Mouse (Mus musculus) midbrain, embryonic 11.5 days (tissue): Measurements from ENCODE around the gene Nup210l. TPM values are rescaled to one million over a fixed set of nuclear protein-coding genes. Genes with fewer than 3 reads are reported as not detected.

ENCODE experiments used
- ATAC-seq: fragments of 200-750 bp; cut with Nextera tagmentation; 2 replicates; pipeline ENCODE4 v1.8.0; 2017; ENCODE audit warnings: moderate TSS enrichment, moderate library complexity; ENCODE audit not compliant: low FRiP score
- DNase-seq: peaks from one replicate; pipeline ENCODE4 v3.0.0; 2015; ENCODE audit warnings: low spot score; ENCODE audit errors: missing footprints
- H3K27ac ChIP-seq: fragments of 300-500 bp; sonication (generic); 2 replicates; pipeline ENCODE4 v1.5.1; 2014; ENCODE audit warnings: low read depth, low read length
- H3K27me3 ChIP-seq: fragments of 300-500 bp; sonication (generic); 2 replicates; pipeline ENCODE4 v1.6.1; 2014; ENCODE audit warnings: mild to moderate bottlenecking, low read length, moderate library complexity, mixed read lengths; ENCODE audit not compliant: control insufficient read depth, insufficient read depth
- H3K36me3 ChIP-seq: fragments of 300-500 bp; sonication (generic); 2 replicates; pipeline ENCODE4 v1.6.1; 2014; ENCODE audit warnings: mild to moderate bottlenecking, low read length, moderate library complexity, mixed read lengths; ENCODE audit not compliant: control insufficient read depth, insufficient read depth
- H3K4me1 ChIP-seq: fragments of 300-500 bp; sonication (generic); 2 replicates; pipeline ENCODE4 v1.6.1; 2014; ENCODE audit warnings: low read length; ENCODE audit not compliant: control insufficient read depth, insufficient read depth
- H3K4me2 ChIP-seq: fragments of 300-500 bp; sonication (generic); 2 replicates; pipeline ENCODE4 v1.6.1; 2014; ENCODE audit warnings: mild to moderate bottlenecking, moderate library complexity
- H3K4me3 ChIP-seq: fragments of 300-500 bp; sonication (generic); 2 replicates; pipeline ENCODE4 v1.5.1; 2014; ENCODE audit warnings: low read depth, low read length
- H3K9ac ChIP-seq: fragments of 300-500 bp; sonication (generic); 2 replicates; pipeline ENCODE4 v1.6.1; 2014; ENCODE audit warnings: low read length
- H3K9me3 ChIP-seq: fragments of 300-500 bp; sonication (generic); 2 replicates; pipeline ENCODE4 v1.6.1; 2016; ENCODE audit warnings: low read length; ENCODE audit not compliant: control insufficient read depth
- WGBS: fragments of 180-500 bp; shearing (Covaris S2); extraction: QIAGEN DNeasy Blood & Tissue Kit; methylation state at CpG from one replicate; pipeline ENCODE4 v1.1.7; 2014; 5-methylcytosine and 5-hydroxymethylcytosine counted together
- polyA plus RNA-seq: library from polyadenylated mRNA; unstranded; fragments of >200 nt; fragmentation: Nextera tagmentation; extraction: Ambion mirVana; gene quantifications from 2 replicates; pipeline ENCODE4 v1.2.1, GENCODE M21; 2014

Gene Nup210l
- polyA plus RNA-seq = 0.57 and 0.60 TPM in 2 replicates

GRCm38 (mm10) chr3:90103938-90104337 lies at the start of gene Nup210l:
Nup210l (plus strand) TSS chr3:90104132.
- Histone ChIP-seq H3K4me2 (no peak within 1 kb of the TSS), H3K9ac (no peak within 1 kb of the TSS), H3K27me3 (no peaks in the 10 kb centered on the region), H3K4me1 (no peaks in the 10 kb centered on the region), H3K4me3 (no peak within 1 kb of the TSS), H3K36me3 (no peaks in the 10 kb centered on the region), H3K9me3 (no peaks in the 10 kb centered on the region), H3K27ac (no peak within 1 kb of the TSS)
- 87% methylated on average over 13 of the region's 13 CpGs for WGBS
- ATAC-seq (no peak), DNase-seq (no peak)

GRCm38 (mm10) chr3:90061549-90061948 lies 42.4 kb upstream of the Nup210l start:
- H3K4me3 ChIP-seq = no peak overlapping the region
- no peak overlapping the region for H3K9ac ChIP-seq
- H3K4me1 ChIP-seq = no peaks in the 10 kb centered on the region
- WGBS = 93% methylated on average over 6 of the region's 6 CpGs
- no peaks in the 10 kb centered on the region for H3K9me3 ChIP-seq
- ATAC-seq = no peak
- H3K27me3 ChIP-seq = no peaks in the 10 kb centered on the region
- peaks cover 3% of the 10 kb centered on the region for H3K36me3 ChIP-seq
- H3K27ac ChIP-seq = no peak overlapping the region
- no peak overlapping the region for H3K4me2 ChIP-seq
- DNase-seq = no peak

- no peak overlapping the region for H3K4me2 ChIP-seq
- no peak overlapping the region for H3K4me3 ChIP-seq
- H3K4me1 ChIP-seq = no peaks in the 10 kb centered on the region
- no peaks in the 10 kb centered on the region for H3K9me3 ChIP-seq
- peaks cover 2% of the 10 kb centered on the region; the same call in 1 of the 2 replicates for H3K36me3 ChIP-seq
- no peak for DNase-seq
- no peak overlapping the region for H3K9ac ChIP-seq
- WGBS = 54% methylated on average over 2 of the region's 2 CpGs
- no peak for ATAC-seq
- no peak overlapping the region for H3K27ac ChIP-seq
- no peaks in the 10 kb centered on the region for H3K27me3 ChIP-seq
These were observed 41.4 kb upstream of the Nup210l start for GRCm38 (mm10) chr3:90062539-90062938.

DNA sequence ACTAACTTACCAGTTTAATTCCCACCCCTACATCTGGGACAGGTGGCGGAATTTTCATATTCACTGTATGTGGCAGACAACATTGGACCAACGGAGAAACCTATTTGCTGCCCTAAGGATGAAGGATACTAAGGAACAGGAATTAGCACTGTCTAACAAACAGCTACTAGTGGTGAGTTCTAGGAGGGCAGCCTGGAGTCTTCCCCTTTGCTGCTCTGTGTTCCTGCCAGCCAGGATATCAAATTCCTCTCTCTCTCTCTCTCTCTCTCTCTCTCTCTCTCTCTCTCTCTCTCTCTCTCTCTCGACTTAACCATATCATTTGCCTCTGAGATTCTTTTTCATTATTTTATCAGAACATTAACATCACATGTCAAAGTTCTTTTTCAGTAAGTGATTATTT lies 39.5 kb upstream of the Nup210l start:
- no peaks in the 10 kb centered on the region for H3K9me3 ChIP-seq
- H3K4me3 ChIP-seq = no peak overlapping the region
- no peak for DNase-seq
- ATAC-seq = no peak
- H3K27me3 ChIP-seq = no peaks in the 10 kb centered on the region
- H3K4me1 ChIP-seq = no peaks in the 10 kb centered on the region
- H3K36me3 ChIP-seq = peaks cover 2% of the 10 kb centered on the region; the same call in 1 of the 2 replicates
- no peak overlapping the region for H3K27ac ChIP-seq
- WGBS = 86% methylated on average over 3 of the region's 3 CpGs
- H3K9ac ChIP-seq = no peak overlapping the region
- no peak overlapping the region for H3K4me2 ChIP-seq

DNA sequence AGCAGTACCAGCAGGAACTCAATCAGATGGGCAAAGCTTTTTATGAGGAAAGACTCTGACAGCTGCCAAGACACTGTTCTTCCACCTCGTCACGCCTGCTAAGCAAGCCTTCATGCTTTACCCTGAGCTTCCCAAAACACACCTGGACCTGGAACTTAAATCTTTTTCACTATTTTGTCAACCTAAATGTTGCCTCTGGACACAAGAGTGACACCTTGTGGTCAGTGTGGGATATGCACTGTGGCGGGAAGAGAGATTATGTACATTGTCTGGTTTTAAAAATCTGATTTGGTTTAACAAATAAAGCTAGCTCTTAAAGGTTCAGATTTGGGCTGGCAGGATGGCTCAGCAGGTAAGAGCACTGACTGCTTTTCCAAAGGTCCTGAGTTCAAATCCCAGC lies 38.4 kb upstream of the Nup210l start:
- H3K36me3 ChIP-seq = peaks cover 2% of the 10 kb centered on the region; the same call in 1 of the 2 replicates
- WGBS = 70% methylated on average over 3 of the region's 3 CpGs

GRCm38 (mm10) chr3:90067851-90068250 lies 36.1 kb upstream of the Nup210l start:
- H3K27ac ChIP-seq = no peak overlapping the region
- DNase-seq (no peak), ATAC-seq (no peak)
- no peaks in the 10 kb centered on the region for H3K9me3 ChIP-seq
- H3K9ac ChIP-seq = no peak overlapping the region
- H3K4me1 ChIP-seq = no peaks in the 10 kb centered on the region
- H3K4me3 ChIP-seq = no peak overlapping the region
- no peak overlapping the region for H3K4me2 ChIP-seq
- no peaks in the 10 kb centered on the region for H3K27me3 ChIP-seq
- 0 out of 2 replicates have a peak, but pooled peaks cover 2% of the 10 kb centered on the region for H3K36me3 ChIP-seq
- WGBS = 89% methylated on average over 4 of the region's 4 CpGs

More for the DNA sequence above, 38.4 kb upstream of the Nup210l start:
- no peak overlapping the region for H3K27ac ChIP-seq
- no peaks in the 10 kb centered on the region for H3K27me3 ChIP-seq
- DNase-seq (peak; percentile 94), ATAC-seq (no peak)
- no peak overlapping the region for H3K4me2 ChIP-seq
- no peak overlapping the region for H3K9ac ChIP-seq
- no peak overlapping the region for H3K4me3 ChIP-seq
- H3K9me3 ChIP-seq = no peaks in the 10 kb centered on the region
- no peaks in the 10 kb centered on the region for H3K4me1 ChIP-seq

GRCm38 (mm10) chr3:90069688-90070087 lies 34.2 kb upstream of the Nup210l start:
- DNase-seq = no peak
- 85% methylated on average over 7 of the region's 7 CpGs for WGBS
- Histone ChIP-seq H3K4me1 (no peaks in the 10 kb centered on the region), H3K27me3 (no peaks in the 10 kb centered on the region), H3K9ac (no peak overlapping the region), H3K4me3 (no peak overlapping the region), H3K9me3 (no peaks in the 10 kb centered on the region), H3K36me3 (0 out of 2 replicates have a peak, but pooled peaks cover 2% of the 10 kb centered on the region), H3K4me2 (no peak overlapping the region), H3K27ac (no peak overlapping the region)
- ATAC-seq = no peak

- Histone ChIP-seq H3K27ac (no peak within 1 kb of the TSS), H3K4me1 (peaks cover 6% of the 10 kb centered on the region), H3K4me2 (no peak within 1 kb of the TSS), H3K36me3 (no peaks in the 10 kb centered on the region), H3K9ac (no peak within 1 kb of the TSS), H3K27me3 (no peaks in the 10 kb centered on the region), H3K9me3 (no peaks in the 10 kb centered on the region), H3K4me3 (no peak within 1 kb of the TSS)
- WGBS = 86% methylated on average over 4 of the region's 4 CpGs
- no peak for ATAC-seq
- DNase-seq = no peak
These were observed 31.6 kb upstream of the Nup210l start, which contains the start of gene Tpm3 for GRCm38 (mm10) chr3:90072294-90072693. Tpm3 (plus strand) TSS chr3:90072649.

DNA sequence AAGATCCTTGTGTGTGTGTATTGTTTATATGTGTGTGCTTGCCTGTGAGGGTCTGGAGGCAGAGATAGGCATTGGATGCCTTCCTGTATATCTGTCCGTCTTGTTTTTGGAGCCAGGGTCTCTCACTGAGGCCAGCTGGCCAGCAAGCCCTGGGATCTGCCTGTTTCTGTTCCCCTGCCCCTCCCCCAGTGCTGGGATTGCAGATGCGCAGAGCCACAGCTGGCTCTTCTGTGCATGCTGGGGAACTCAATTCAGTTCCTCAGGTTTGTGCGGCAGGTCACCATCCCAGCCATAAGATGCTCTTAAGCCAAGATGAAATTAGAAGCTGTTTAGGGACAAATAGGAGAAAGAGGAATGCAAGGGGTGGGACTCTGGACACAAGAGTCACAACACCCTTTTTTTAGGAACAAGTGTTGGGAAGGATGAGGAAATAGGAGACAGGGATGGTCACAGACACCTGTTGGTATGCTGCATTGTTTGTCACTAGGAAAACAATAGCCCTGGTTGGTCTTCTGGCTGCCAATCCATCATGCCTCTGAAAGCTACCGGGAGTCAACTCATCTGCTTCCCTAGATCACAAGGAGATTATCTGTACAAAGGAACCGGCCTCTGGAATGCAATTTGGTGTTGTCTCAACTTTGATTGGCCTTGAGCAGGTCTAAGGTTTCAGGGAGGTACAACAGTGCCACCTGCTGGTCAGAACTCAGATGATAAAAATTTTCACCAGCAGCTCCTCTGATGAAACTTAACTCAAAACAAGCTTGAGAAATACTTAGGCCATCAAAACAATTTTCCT lies 26.8 kb upstream of the Nup210l start:
- Histone ChIP-seq H3K4me3 (no peak overlapping the region), H3K4me2 (peak overlapping the region; percentile 2; the same call in 1 of the 2 replicates)
- WGBS = 5% methylated on average over 5 of the region's 5 CpGs

More for the DNA sequence above, 26.8 kb upstream of the Nup210l start:
- no peak overlapping the region for H3K27ac ChIP-seq
- no peaks in the 10 kb centered on the region for H3K36me3 ChIP-seq
- no peaks in the 10 kb centered on the region for H3K9me3 ChIP-seq
- peaks cover 23% of the 10 kb centered on the region for H3K4me1 ChIP-seq
- DNase-seq (peak; percentile 98), ATAC-seq (no peak)
- no peaks in the 10 kb centered on the region for H3K27me3 ChIP-seq
- no peak overlapping the region for H3K9ac ChIP-seq
